Mouse (Mus musculus) bone marrow, adult 2 months (tissue): ENCODE results near the gene Rrp12.

Experiments
- CTCF ChIP-seq: fragments of 200-500 bp; IDR thresholded peaks from 2 replicates; pipeline ENCODE4 v1.5.1; 2011; ENCODE audit warnings: low read length, control low read depth; ENCODE audit not compliant: control insufficient read depth, insufficient read depth
- POLR2A ChIP-seq: fragments of 200-500 bp; IDR thresholded peaks from 2 replicates; pipeline ENCODE4 v1.6.1; 2011; ENCODE audit warnings: low read depth, mild to moderate bottlenecking, control low read depth, low read length, borderline replicate concordance; ENCODE audit not compliant: control insufficient read depth

GRCm38 (mm10) chr19:41835407-41835806 lies 60.6 kb downstream of the Rrp12 start:
- no peak for TF ChIP-seq CTCF
- no peak for TF ChIP-seq POLR2A
